Mouse (Mus musculus): ENCODE data around the gene Spata22.
"Not testable (repeated sequence)": the region's sequence is repeated elsewhere in the genome, so short reads cannot be mapped to it uniquely, and the experiment has no call there.

Gene Spata22

GRCm38 (mm10) chr11:73329442-73329841, at the start of gene Spata22, which contains the start of the genes Aspa and Gm49340:
Gene Spata22, plus strand, starts transcription at chr11:73329741.
Gene Aspa, minus strand, starts transcription at chr11:73329596.
Gene Gm49340, plus strand, starts transcription at chr11:73329741.
- no peak for DNase-seq (ENCODE audit: low spot score in 2 of 2)

GRCm38 (mm10) chr11:73280710-73281109, 48.8 kb upstream of the Spata22 start:
- DNase-seq (ENCODE audit: low spot score in 2 of 2) = no peak

- peak; percentile 65 for DNase-seq (ENCODE audit: low spot score in 2 of 2)
These were observed 48.0 kb upstream of the Spata22 start for GRCm38 (mm10) chr11:73281528-73282027.

- no peak for DNase-seq (ENCODE audit: low spot score in 2 of 2)
These were observed 46.2 kb upstream of the Spata22 start for GRCm38 (mm10) chr11:73283369-73283768.

GRCm38 (mm10) chr11:73283926-73284325, 45.6 kb upstream of the Spata22 start:
- DNase-seq (ENCODE audit: low spot score in 2 of 2) = no peak

- no peak for DNase-seq (ENCODE audit: low spot score in 2 of 2)
These were observed 45.2 kb upstream of the Spata22 start for GRCm38 (mm10) chr11:73284351-73284750.

GRCm38 (mm10) chr11:73289621-73290020, 39.9 kb upstream of the Spata22 start:
- DNase-seq (ENCODE audit: low spot score in 2 of 2) = no peak

GRCm38 (mm10) chr11:73303123-73303522, 26.4 kb upstream of the Spata22 start:
- no peak for DNase-seq (ENCODE audit: low spot score in 2 of 2)

- DNase-seq (ENCODE audit: low spot score in 2 of 2) = no peak
These were observed 13.6 kb upstream of the Spata22 start for GRCm38 (mm10) chr11:73315961-73316360.

GRCm38 (mm10) chr11:73318581-73318980, 11.0 kb upstream of the Spata22 start:
- not testable (repeated sequence) for DNase-seq (ENCODE audit: low spot score in 2 of 2)

- not testable (repeated sequence) for DNase-seq (ENCODE audit: low spot score in 2 of 2)
These were observed 8.5 kb upstream of the Spata22 start for GRCm38 (mm10) chr11:73321064-73321463.

- no peak for DNase-seq (ENCODE audit: low spot score in 2 of 2)
These were observed 5.4 kb upstream of the Spata22 start for GRCm38 (mm10) chr11:73323906-73324830.

- DNase-seq (ENCODE audit: low spot score in 2 of 2) = no peak
These were observed 3.1 kb upstream of the Spata22 start for GRCm38 (mm10) chr11:73326485-73326886.

- DNase-seq (ENCODE audit: low spot score in 2 of 2) = no peak
These were observed 2.2 kb upstream of the Spata22 start for GRCm38 (mm10) chr11:73327361-73327760.

- no peak for DNase-seq (ENCODE audit: low spot score in 2 of 2)
These were observed 3.8 kb downstream of the Spata22 start for GRCm38 (mm10) chr11:73333357-73333756.

GRCm38 (mm10) chr11:73336919-73337318, 7.4 kb downstream of the Spata22 start:
- DNase-seq (ENCODE audit: low spot score in 2 of 2) = no peak

GRCm38 (mm10) chr11:73350483-73350882, 20.9 kb downstream of the Spata22 start, which contains the start of gene Olfr20:
Gene Olfr20, plus strand, starts transcription at chr11:73350783.
- DNase-seq (ENCODE audit: low spot score in 2 of 2) = no peak

- no peak for DNase-seq (ENCODE audit: low spot score in 2 of 2)
These were observed 41.4 kb downstream of the Spata22 start, which contains the start of gene Olfr376 for GRCm38 (mm10) chr11:73370946-73371345. Gene Olfr376, plus strand, starts transcription at chr11:73371246.

GRCm38 (mm10) chr11:73395374-73395773, 65.8 kb downstream of the Spata22 start:
- no peak for DNase-seq (ENCODE audit: low spot score in 2 of 2)

Data from frontal cortex, postnatal 25 days (tissue).